Mouse (Mus musculus) mesoderm, embryonic 11.5 days (tissue): ENCODE results near the gene Rbfox1.
A peak's percentile ranks its signal among the peaks of the same experiment; 100 is the strongest.

Source experiments
- DNase-seq: peaks from one replicate; pipeline ENCODE4 v3.0.0-alpha.2; 2012; ENCODE audit warnings: low read depth, low spot score

Gene Rbfox1

DNA sequence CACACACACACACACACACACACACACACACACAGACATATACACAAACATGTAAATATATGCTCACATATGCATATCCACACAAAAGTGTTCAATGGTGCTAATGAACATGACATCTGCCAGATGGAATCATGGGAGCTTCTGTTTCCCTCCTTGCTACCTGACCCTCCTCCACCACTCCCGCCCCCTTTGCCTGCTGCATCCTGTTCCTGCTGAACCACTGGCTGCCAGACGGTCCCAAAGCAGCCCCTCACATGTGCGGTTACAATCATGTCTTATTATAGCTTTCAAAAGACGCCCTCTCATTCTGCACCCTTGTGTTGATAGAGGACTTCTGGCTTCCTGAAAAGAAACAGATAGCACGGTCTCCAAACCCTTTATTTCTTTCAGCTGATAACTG lies 563.1 kb downstream of the Rbfox1 start:
- DNase-seq: no peak

DNA sequence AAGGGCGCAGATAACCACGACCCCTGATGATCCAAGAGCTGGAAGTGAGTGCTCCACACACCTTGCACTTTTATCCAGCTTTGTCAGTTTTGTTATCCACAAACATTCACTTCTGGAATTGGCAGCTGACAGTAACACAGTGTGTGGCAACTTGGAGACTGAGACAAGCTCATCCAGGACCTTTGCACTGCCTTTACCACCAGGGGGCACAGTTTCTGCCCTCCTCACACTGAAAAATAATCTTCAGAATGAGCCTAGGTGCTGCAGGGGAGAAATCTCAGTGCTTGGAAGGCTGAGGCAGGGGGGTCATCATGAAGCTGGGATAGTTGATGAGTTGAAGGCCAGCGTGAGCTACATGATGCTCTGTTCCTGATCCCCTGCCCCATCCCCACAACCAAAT lies 570.2 kb downstream of the Rbfox1 start:
- DNase-seq: no peak

DNA sequence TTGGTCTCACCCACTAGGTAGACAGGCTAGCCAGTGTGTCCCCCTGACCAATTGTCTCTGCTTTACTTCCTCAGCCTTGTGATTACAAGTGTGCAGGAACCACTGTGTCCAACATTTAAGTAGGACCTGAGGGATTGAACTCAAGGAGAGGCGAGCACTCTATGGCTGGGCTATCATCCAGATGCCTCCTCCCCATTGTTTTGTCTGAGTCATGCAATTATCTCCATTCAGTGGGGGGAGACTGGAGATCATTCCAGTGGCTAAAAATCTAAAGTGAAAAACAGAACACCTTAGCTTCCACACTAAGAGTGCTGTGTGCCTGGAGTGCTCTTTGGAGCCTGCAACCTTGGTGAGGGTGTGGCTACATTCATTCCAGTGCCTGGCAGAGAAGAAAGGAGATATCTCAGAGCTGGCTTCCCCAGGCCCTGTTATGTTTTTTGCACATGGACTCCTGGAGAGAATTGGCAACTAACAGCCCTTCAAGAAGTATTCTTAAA lies 594.0 kb downstream of the Rbfox1 start:
- DNase-seq: no peak

DNA sequence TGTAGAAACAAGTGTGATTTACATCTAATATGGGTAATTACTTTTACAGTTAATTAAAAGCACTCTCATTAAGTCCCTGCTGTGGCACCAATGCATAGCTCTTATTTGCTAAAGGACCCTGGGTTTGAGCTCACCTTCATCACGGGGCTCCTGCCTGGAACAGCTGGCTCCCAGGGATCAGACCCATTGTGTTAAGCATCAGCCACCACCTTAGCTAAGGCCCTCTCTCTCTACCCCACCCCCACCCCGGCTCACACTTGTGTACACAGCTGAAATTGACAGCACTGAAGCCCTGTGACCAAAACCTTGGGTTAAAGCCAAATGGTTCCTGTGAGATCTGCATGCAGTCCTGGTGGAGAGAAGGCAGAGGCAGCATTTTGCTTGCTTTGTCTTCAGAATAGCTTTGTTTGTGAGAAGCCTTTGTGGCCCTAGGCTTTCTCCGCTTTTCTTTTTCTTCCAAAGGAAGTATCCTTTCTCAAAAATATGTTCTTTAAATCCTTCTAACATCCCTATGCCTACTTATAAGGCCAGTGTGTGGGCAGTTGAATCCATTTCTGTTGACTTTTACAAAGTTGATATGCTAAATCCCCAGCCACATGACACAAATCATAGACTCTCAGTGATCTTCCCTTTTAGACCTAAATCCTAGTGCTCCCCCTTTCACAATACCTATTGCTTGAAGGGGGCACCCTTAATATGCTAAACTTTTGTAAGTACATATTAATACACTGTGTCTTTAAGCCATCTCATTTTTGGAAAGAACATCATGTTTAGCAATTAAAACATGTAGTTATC lies 594.7 kb downstream of the Rbfox1 start:
- DNase-seq: peak; percentile 21

DNA sequence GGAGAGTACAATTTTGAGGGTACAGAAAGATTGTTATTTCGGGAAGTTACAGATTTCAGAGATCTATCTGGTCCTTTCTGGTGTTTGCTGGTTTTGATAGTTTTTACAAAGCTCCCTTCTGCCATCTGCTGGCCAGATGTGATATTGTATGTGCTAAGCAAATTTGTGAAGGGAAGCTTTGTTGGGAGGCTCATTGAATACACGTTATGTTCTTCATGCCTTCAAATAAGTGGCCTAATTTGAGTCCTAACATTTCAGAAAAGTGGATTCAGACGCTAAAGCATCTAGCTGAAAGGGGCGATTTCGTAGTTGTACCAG lies 595.2 kb downstream of the Rbfox1 start:
- DNase-seq: peak; percentile 77

DNA sequence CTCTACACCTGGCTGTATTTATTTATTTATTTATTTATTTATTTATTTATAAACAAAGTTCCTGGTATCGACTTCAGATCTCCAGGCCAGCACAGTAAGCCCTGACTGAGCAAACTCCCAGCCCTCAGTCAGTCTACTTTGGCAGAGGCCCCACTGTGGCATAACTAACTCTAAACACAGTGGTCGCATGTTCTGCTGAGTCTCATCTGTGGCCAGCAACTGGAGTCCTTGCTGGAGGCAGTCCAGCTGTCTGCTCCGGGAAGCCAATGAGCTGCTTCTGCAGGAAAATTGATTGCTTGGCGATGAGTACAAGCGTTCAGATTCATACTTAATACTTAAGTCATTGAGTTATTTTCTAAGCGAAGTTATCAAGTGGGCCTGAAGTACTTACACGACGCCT lies 598.5 kb downstream of the Rbfox1 start:
- no peak for DNase-seq

DNA sequence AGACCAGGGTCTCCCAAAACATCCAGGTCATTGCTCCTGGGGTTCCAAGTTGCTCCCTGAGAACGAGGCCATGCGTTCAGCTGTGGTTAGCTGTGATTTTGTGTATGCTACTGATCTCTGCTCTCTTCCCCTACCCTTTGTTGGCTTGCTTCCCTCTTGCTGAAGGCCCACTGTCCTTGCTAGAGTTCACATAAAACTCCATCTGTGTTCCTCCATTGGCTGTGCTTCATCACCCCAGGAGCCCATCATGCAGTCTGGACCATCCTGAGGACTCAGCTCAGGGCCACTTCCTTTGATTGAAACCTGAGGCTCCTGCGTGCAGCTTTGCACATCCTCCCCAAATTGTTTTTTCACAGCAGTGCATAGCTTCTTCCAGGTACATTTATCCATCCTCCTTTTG lies 600.5 kb downstream of the Rbfox1 start:
- DNase-seq: no peak

DNA sequence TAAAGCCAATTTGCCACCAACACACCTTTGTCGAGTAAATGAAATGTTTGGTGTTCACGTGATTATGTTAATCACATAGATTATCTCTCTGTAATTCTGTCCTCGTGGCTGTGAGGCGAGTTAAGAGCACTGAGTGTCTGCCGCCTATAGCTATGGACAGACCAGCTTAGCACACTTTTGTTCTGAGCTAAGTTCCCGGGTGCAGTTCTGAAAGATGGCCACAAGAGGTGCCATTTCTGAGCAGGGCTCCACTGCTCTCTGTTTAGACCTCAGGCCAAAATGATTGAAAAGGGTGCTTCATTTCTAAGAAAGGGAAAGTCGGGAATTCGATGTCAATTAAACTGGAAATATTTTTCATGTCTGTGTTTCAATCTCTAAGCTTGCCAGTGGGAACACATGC lies 617.1 kb downstream of the Rbfox1 start:
- DNase-seq: peak; percentile 8

DNA sequence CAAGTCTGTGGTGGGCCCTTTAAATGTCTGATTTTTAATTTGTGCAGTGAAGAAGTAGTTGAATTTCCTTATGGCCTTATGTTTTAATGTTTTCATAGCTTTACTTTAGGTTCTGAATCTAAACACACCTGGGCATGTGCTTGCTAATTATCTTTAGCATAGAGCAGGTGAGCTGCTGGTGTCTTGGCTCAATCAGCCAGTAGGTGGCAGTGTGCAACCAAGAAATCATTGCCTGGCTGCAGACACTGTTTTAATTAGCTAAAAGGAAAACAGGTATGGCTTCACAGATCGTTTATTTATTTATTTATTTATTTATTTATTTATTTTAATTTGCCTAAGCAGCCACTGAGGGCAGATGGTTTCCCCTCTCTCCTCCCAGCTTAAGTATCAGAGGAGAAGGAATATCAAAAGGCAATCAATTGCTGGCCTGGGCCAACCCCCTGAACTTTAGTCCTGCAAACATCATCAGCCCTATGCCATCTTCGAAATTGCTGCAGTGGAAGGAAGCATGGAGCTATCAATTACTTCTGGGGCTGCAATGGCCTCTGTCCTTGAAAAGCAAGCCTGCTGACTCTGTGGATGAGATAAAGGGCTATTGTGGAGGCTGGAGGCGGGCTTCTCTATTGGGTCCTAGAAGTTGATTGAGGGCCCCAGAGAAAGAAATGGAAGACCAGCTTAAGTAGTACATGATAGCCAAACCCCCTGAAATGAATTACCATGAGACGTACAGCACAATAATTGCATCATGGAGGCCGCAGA lies 618.6 kb downstream of the Rbfox1 start:
- DNase-seq: peak; percentile 21

DNA sequence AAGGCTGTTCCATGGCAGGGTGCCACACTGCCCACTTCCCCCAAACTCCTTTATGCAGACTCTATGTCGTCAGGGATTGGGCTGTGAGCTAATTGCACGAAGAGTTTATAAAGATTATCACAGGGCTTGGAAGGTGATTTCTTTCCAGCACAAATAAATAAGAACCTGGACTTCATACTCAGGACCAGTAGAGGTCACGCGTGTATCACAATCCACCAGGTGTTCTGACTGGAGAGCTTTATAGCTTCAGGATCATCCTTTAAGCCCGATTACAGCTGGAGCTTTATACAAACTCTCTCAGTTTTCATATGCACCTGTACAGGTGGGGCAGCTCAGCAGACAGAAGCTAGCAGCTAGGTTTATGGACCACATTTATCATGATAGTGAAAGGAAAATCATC lies 623.8 kb downstream of the Rbfox1 start:
- no peak for DNase-seq

DNA sequence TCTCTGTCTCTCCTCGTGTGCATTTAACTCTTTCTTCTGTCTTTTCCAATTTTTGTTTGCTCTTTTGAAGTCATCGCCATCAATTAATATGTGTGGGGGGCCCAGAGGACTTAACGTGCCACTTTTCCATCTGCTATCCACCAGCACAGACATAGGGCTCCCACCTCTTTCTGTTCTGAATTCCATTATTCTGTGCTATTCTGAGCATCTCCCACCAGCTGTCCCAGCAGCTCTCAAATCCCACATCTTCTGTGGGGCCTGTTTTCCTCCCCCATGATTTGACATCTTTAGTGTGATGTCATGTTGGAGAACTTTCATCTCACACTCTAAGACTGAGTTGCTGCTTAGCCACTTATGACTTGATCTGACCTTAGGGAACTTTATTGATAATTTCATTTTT lies 634.3 kb downstream of the Rbfox1 start:
- no peak for DNase-seq

DNA sequence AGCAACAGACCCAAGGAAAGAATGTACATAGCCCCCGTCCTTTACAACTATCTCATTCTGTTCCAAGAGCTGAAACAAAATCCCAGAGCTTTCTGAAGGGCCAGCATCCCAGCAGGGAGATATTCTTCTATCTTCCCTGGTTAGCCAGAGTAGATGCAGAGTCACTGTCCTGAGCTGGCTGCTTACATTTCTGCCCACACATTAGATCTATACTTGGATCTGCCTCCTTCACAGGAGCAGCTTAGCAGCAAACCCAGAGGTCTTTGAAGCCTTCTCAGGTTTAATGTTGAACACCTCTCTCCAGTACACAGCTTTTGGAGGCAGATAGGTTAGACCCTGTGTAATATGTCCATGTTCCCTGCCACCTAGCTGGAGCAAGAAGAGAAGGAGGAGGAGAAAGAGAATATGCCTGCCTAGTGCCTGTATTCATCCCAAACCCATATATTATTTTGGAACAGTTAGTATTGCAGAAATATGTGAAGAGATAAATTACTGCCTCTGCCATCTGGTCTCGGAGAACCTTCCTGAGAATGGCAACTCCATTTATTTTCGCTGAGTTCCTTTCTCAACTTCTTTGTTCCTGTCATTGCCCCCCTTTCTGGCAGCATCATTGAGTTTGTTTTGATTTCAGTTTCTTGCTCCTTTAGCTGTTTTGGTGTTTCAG lies 640.5 kb downstream of the Rbfox1 start:
- DNase-seq: no peak

DNA sequence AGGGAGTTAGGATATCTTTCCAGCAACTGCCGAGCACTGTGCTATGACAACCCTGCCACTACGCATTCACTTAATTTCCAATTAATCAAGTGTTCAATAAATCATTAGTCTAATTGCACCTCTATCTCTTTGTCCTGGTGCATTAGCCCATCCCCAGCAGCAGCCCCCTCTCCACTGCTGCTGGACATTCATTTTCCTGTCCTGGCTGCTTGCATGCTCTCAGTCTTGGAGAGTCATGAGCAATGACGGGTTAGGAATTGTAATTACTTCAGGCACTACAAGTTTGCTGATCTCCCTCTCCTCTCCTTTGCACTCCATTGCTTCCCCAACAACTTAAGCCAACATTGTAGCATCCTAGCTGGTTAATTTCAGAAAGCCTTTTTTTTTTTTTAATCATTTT lies 646.3 kb downstream of the Rbfox1 start:
- DNase-seq: peak; percentile 19

DNA sequence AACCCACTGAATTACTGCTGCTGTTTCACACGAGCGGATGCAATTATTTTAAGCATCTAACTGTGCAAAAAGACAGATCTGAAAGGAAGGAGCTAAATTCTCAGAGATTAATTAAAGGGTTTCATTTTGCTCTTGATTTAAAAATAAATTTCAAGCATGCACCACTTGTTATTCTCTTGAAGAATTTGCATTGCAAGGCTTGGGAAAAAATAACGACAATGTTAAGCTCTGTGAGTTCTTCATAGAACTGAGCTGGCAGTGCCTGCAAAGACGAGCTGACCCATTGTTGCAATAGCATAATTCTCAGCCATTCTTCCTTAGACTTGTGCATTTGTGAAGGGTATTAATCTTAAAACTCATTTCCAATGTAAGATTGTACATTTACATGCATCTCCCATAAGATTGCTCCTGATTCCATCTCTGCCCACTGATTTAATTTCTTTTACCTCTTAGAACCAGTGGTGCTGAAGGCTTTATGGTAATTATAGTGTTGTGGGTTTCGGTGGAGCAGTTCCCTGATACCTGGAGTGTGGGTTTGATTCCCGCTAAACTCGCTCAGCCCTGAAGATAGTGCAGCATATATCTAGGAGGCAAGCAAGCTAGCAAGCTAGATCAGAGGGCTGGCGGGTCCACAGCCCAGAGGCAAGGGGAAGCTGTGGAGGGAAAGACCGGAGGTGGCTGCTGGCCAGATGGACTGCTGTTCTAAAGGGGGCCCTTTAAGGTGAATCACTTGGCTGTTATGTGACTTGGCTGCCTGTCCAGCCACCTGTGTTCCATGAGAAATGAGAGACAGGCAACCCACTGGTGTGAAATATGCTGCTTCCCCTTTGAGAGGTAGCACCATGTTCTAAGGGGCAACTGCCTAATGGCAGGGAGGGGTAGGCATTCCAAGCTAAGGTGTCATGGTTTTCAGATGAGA lies 647.2 kb downstream of the Rbfox1 start:
- DNase-seq: no peak

DNA sequence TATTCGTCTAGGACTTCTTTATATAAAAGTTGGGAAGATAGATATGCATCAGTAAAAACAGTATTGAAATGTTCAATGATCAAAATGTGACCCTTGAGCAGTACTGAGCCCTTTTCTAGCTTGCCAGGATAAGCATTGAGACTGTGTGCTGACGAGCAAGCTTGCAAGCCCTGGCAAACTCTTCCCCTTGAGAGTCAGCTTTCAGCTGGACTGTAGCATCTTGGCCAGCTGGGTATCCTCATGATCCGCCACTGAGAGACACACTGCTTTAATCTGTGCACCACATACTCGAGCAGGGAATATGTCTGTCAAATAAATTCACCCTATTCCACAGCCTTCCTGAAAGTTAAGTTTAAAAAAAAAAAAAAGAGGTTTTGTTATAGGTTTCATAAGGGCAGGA lies 670.6 kb downstream of the Rbfox1 start:
- DNase-seq: no peak

DNA sequence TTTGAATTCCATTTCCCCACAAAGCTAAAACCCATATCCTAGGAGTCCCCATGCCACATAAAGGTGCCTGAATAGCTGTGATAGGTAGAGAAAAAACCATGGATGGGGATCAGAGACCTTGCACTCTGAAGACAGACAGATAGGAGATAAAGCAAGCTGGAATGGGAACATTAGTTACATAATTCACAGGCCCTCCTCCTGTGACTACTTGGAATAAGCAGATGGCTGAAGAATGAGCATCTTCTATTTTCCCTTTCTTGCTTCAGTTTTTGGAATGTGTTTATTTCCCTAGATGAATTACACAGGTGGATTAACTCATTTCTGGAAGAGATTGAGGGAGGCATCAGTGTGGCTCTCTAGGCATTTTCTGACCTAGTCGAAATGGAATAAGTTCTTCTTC lies 672.6 kb downstream of the Rbfox1 start:
- DNase-seq: no peak

DNA sequence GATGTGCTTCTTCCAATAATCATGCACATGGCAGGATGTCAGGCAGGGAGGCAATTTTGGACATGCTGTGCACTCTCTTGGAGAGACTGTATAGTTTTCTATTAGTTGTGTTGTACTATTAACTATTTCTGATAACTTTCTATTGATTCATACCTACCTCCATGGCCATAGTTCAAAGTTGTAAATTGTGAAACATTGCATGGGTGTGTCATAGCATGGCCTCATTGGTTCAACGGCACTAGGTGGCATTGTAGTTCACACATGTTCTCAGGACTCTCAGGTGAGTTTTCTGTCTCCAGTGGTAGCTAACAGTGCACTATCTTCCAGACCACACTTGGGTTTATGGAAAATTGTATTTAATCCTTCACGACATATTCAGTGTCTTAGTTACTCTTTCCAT lies 699.5 kb downstream of the Rbfox1 start:
- DNase-seq: no peak

DNA sequence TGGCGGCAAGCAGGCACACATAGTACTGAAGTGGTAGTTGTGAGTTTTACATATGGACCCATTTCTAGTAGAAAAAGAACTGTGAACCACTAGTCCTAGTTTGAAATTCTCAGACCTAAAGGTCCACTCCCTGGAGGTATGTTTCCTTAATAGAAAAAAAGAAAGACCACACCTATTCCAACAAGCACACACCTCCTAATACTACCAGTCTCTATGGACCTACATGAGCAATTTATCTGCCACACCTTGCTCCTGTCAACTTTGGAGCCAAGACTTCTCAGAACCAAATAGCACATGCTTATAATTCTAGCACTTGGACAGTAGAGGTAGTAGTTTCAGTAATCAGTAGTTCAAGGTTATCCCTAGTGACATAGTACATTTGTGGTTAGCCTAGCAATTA lies 700.0 kb downstream of the Rbfox1 start:
- no peak for DNase-seq

DNA sequence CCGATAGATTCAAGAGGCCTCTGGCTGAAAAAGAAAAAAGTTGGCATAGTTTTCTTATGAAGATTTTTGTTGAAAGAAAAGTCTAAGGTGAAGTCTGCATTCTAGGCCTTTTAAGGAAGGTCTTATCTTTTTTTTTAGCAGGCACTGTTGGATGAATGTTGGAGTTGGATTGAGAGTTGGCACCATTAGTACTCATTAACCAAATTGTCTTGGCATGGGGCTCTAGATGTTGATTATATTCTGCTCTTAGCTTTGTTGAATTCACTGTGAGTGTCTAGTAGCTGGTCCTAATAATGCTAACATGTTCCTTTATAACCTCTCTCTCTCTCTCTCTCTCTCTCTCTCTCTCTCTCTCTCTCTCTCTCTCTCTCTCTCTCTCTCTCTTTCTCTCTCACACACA lies 731.4 kb downstream of the Rbfox1 start:
- no peak for DNase-seq

DNA sequence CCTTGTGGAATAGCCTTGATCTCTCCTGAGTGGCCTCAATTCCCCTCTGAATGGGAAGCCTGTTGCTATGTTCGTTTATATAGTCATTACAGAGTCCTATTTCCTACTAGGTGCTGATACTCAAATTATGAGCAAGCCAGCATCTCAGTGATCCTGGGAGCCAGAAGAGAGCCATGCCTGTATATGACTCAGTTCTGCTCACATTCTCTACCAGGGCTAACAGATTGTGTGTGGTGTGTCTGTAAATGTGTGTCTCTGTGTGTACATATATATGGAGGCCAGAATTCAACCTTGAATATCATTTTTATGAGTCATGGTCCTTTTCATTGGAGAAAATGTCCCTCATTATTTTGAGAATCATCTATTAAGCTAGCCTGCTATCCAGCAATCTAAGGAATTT lies 755.2 kb downstream of the Rbfox1 start:
- no peak for DNase-seq

DNA sequence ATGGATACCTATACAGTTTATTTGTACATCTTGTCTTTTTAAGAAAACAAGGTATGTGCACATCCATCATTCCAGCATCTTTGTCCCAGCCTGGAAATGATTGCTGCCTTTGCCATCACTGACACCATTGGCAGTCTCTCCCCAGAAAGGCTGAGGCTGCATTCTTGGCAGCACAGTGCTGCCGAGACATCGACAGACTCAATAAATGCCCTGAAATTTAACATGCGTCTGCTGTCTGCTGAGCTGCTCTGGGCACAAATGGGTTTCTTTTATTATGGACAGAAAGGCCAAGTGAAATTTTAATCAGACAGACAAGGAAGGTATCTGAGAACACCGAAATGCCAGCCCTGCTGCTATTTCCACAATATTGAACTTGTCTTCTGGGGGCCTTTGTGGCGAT lies 761.8 kb downstream of the Rbfox1 start:
- DNase-seq: no peak

DNA sequence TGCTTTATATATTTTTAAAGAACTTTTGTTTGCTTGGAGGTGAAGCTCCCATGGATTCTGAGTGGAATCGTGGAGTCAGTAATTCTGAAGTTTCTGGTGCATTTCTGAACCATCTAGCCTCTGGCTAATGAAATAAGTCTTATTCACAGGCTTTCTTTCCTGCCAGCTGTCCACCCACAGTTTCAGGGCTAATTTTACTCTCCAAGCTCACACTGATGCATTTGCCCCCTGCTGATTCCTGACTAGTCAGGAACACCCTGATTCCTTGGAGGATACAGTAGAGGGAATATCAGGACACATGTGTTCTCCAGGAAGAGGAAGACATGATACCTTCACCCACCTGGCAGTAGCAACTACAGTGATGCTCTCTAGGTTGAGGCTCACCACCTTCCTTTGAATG lies 763.6 kb downstream of the Rbfox1 start:
- no peak for DNase-seq
